ENCODE assay signal across 23 mouse cellular contexts in genomic region chr1:63209861-63210529, GRCm38 (mm10). TPM values are rescaled to one million over a fixed set of nuclear protein-coding genes. Genes with fewer than 3 reads are reported as not detected.
DNase-seq lines count a peak whose midpoint lies in the region; ATAC-seq and TF ChIP-seq lines count a peak whose summit lies in the region.
"Had no signal": no experiment of that assay in that cellular context is flagged by ENCODE, and none has a peak within 500 bp of the region (broad histone marks: within the 10 kb centered on the region; RNA-seq: fewer than 3 reads in every experiment).

No protein-coding gene starts in this region.

- no peaks in the 10 kb centered on the region for H3K4me1 ChIP-seq in lung, postnatal 0 days (ENCODE audit: insufficient read depth, low read depth, low read length)
- no peaks in the 10 kb centered on the region for H3K4me1 ChIP-seq in lung, adult 2 months (ENCODE audit: control insufficient read depth, insufficient read depth, low read length)

- no peak overlapping the region for H3K4me2 ChIP-seq in lung, postnatal 0 days (replicated peaks; ENCODE audit: low read depth, low read length)
- H3K4me2 ChIP-seq: embryonic facial prominence, embryonic 15.5 days; heart, embryonic 13.5 days; hindbrain, embryonic 15.5 days had no signal

- no peak for TF ChIP-seq POLR2A in lung, adult 2 months (IDR thresholded peaks at IDR 0.05; ENCODE audit: borderline replicate concordance, extremely low read depth, low read depth, low read length)

- H3K27ac ChIP-seq in lung, postnatal 0 days (ENCODE audit: low read length): no peak overlapping the region
- H3K27ac ChIP-seq: embryonic facial prominence, embryonic 15.5 days; forebrain, embryonic 10.5 days; heart, embryonic 13.5 days; hindbrain, embryonic 15.5 days had no signal

- H3K36me3 ChIP-seq in lung, postnatal 0 days (ENCODE audit: insufficient read depth, low read length): no peaks in the 10 kb centered on the region
- H3K36me3 ChIP-seq: embryonic facial prominence, embryonic 15.5 days; forebrain, embryonic 10.5 days; heart, embryonic 13.5 days; hindbrain, embryonic 15.5 days had no signal

- TF ChIP-seq EP300 in lung, postnatal 0 days (IDR thresholded peaks at IDR 0.05): no peak

- H3K4me3 ChIP-seq in lung, postnatal 0 days (ENCODE audit: low read depth, low read length): no peak overlapping the region
- H3K4me3 ChIP-seq in lung, adult 2 months (replicated peaks; ENCODE audit: extremely low read depth, low read depth, low read length): no peak overlapping the region
- H3K4me3 ChIP-seq: embryonic facial prominence, embryonic 15.5 days; erythroblast, embryonic 14.5 days; forebrain, embryonic 10.5 days; heart, embryonic 13.5 days; hindbrain, embryonic 15.5 days had no signal

- no peaks in the 10 kb centered on the region for H3K27me3 ChIP-seq in lung, postnatal 0 days (replicated peaks; ENCODE audit: insufficient read depth, low read length)
- H3K27me3 ChIP-seq: hindbrain, embryonic 15.5 days had no signal

- 20% methylated on average over 6 of the region's 6 CpGs for WGBS in lung, postnatal 0 days
- WGBS in lung, adult 2 months: 33% methylated on average over 6 of the region's 6 CpGs

- ATAC-seq in lung, postnatal 0 days: no peak
- ATAC-seq: forebrain, embryonic 14.5 days; intestine, embryonic 16.5 days had no signal

- TF ChIP-seq CTCF in lung, postnatal 0 days (IDR thresholded peaks at IDR 0.05): no peak
- no peak for TF ChIP-seq CTCF in lung, adult 2 months (IDR thresholded peaks at IDR 0.05; ENCODE audit: insufficient read depth, low read length)

- H3K9me3 ChIP-seq in lung, postnatal 0 days (ENCODE audit: low read length): no peaks in the 10 kb centered on the region
- H3K9me3 ChIP-seq: embryonic facial prominence, embryonic 15.5 days; forebrain, embryonic 10.5 days; heart, embryonic 13.5 days; hindbrain, embryonic 15.5 days had no signal

- peak; percentile 10 to 27 for DNase-seq in cerebellum, postnatal 14 days
- no peak for DNase-seq in cerebellum, adult 11-12 months
- DNase-seq in lung, postnatal 0 days (ENCODE audit: low spot score): peak; percentile 17
- DNase-seq in lung, adult 2 months: no peak
- DNase-seq in ZHBTc4 (ENCODE audit: low read depth, low spot score) (peak; percentile 80), adipocyte (ENCODE audit: low spot score) (no peak)
- DNase-seq in gastrocnemius, adult 8-10 months (ENCODE audit: low spot score in 2 of 2): no peak
- DNase-seq: adrenal gland, adult 8-10 months; cerebellum, adult 11 months; cerebellum, adult 9-11 months; embryo, embryonic 11 days; gastrocnemius, postnatal 14 days; heart, postnatal 36 days had no signal

- no peak overlapping the region for H3K9ac ChIP-seq in lung, postnatal 0 days (replicated peaks; ENCODE audit: low read depth)
- H3K9ac ChIP-seq: embryonic facial prominence, embryonic 15.5 days; heart, embryonic 13.5 days; hindbrain, embryonic 15.5 days had no signal

RNA-seq across cellular contexts. Expression of gene Gpr1, which starts 4.3 kb away (rescaled TPM):
- polyA plus RNA-seq in lung, postnatal 0 days (2015; fragmentation: Nextera tagmentation; extraction: Ambion mirVana): 0.10 TPM in 1 of 2 replicates, not detected in the other
- 0.06 TPM in 2 replicates for polyA plus RNA-seq in lung, adult 2 months (2012; rRNA removed)
- under 1 TPM; 0.15 to 0.52 (median 0.44) TPM for total RNA-seq in gastrocnemius, adult 8-10 months (2022)
- total RNA-seq: common myeloid progenitor, adult 5-6 weeks; MEL had no signal
- polyA plus RNA-seq: C2C12; erythroblast, embryonic 14.5 days; intestine, embryonic 16.5 days had no signal

RNA-seq across cellular contexts. Expression of gene Ndufs1, which starts 33.4 kb away (rescaled TPM):
- 63.0 and 64.3 TPM in 2 replicates for polyA plus RNA-seq in lung, postnatal 0 days (2015; fragmentation: Nextera tagmentation; extraction: Ambion mirVana)
- polyA plus RNA-seq in lung, adult 2 months (2012; rRNA removed): 17.8 and 29.6 TPM in 2 replicates
- total RNA-seq in gastrocnemius, adult 8-10 months (2022): 100 to 1,000 TPM; 316 to 359 (median 349) TPM

RNA-seq across cellular contexts. Expression of gene Eef1b2, which starts 33.4 kb away (rescaled TPM):
- polyA plus RNA-seq in lung, postnatal 0 days (2015; fragmentation: Nextera tagmentation; extraction: Ambion mirVana): 274 and 315 TPM in 2 replicates
- 192 and 217 TPM in 2 replicates for polyA plus RNA-seq in lung, adult 2 months (2012; rRNA removed)
- total RNA-seq in gastrocnemius, adult 8-10 months (2022): 100 to 1,000 TPM; 321 to 472 (median 367) TPM

Comparison
In these comparisons a context has a peak if more than half of its experiments do, and no peak if none do; other contexts are left out.
1. DNase-seq: peak in cerebellum, postnatal 14 days (2 of 2), lung, postnatal 0 days (single experiment) and ZHBTc4 (single experiment); none in cerebellum, adult 11-12 months (single experiment), lung, adult 2 months (single experiment), gastrocnemius, adult 8-10 months (0 of 2) and adipocyte (single experiment).